ENCODE assay signal across 9 mouse cellular contexts in the genomic region with DNA sequence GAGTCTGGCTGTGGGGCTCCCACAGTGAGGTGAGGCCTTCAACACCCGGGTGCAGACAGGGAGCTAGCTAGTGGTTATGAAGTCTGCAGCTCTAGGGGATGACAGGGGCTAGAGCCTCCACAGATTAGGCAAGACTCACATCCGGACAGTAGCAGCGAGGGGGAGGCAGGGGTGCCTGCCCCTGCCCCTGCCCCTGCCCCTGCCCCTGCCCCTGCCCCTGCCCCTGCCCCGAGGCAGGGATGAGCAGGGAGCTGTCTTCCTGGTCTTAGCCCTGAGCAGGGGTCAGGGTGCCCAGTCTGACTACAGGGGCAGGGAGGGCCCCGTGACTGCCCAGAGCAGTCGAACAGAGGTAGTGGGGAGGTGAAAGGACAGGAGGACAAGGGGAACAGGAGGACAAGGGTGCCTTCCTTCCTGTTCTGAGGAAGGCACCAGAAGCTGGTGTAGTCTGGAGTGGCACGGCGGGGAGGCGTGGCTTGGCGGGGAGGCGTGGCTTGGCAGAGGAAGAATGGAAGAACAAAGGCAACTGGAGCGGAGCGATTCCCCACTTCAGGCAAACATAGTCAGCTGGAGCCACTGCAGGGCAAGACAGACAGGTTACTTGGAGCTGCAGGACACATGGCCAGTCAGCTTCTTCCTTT. TPM values are rescaled to one million over a fixed set of nuclear protein-coding genes. Genes with fewer than 3 reads are reported as not detected.
DNase-seq lines count a peak whose midpoint lies in the region; ATAC-seq and TF ChIP-seq lines count a peak whose summit lies in the region.
"Had no signal": no experiment of that assay in that cellular context is flagged by ENCODE, and none has a peak within 500 bp of the region (broad histone marks: within the 10 kb centered on the region; RNA-seq: fewer than 3 reads in every experiment).

No protein-coding gene starts in this region.

- WGBS in heart, adult 2 months: 35% methylated on average over 13 of the region's 13 CpGs
- 13% methylated on average over 13 of the region's 13 CpGs for WGBS in limb, embryonic 12.5 days
- WGBS in midbrain, embryonic 11.5 days: 9% methylated on average over 13 of the region's 13 CpGs

- POLR2A ChIA-PET in Patski (lab: Charles Lee): no interaction called here

- in situ Hi-C loops in Patski (cut with MboI; ENCODE audit: low pct_unique_long_range_greater_than_20kb): no loop called here

- intact Hi-C loops in heart, adult 2 months (cut with DNase I): no loop called here

- CTCF ChIA-PET in Patski (lab: Charles Lee): interaction anchor here (1.5 to 1.8 kb wide), 2 partner anchors 10 to 27 kb away, joined by 4 to 6 read pairs; a partner anchor contains a TSS

- no peaks in the 10 kb centered on the region for H3K9me3 ChIP-seq in limb, embryonic 12.5 days
- H3K9me3 ChIP-seq in midbrain, embryonic 11.5 days (ENCODE audit: control insufficient read depth, low read length): no peaks in the 10 kb centered on the region

- no peaks in the 10 kb centered on the region for H3K4me1 ChIP-seq in heart, adult 2 months (ENCODE audit: control insufficient read depth, insufficient read depth, low read length)
- H3K4me1 ChIP-seq in limb, embryonic 12.5 days (replicated peaks): peaks cover 17% of the 10 kb centered on the region
- H3K4me1 ChIP-seq in midbrain, embryonic 11.5 days (ENCODE audit: control insufficient read depth, insufficient read depth, low read length): peaks cover 5% of the 10 kb centered on the region

- peak; percentile 36; the same call in 1 of the 2 replicates for TF ChIP-seq POLR2A in brain, embryonic 14.5 days (IDR thresholded peaks at IDR 0.05; ENCODE audit: borderline replicate concordance, extremely low read depth, insufficient read depth, insufficient read length, poor library complexity, severe bottlenecking)
- no peak for TF ChIP-seq POLR2A in heart, adult 2 months (IDR thresholded peaks at IDR 0.05; ENCODE audit: insufficient read depth, low read depth, low read length)

- H3K27ac ChIP-seq in heart, adult 2 months: no peak overlapping the region
- H3K27ac ChIP-seq in limb, embryonic 12.5 days: 0 out of 2 replicates have a peak overlapping the region, but pooled peaks have one; percentile 35
- no peak overlapping the region for H3K27ac ChIP-seq in midbrain, embryonic 11.5 days (ENCODE audit: low read depth, low read length)

- DNase-seq in Patski (ENCODE audit: low read depth, low spot score): no peak
- DNase-seq in brain, embryonic 14.5 days (ENCODE audit: low read depth): peak; percentile 92
- peak; percentile 55 to 67 for DNase-seq in heart, adult 2 months
- DNase-seq in kidney, adult 18-20 months: peak; percentile 84
- peak; percentile 97 for DNase-seq in midbrain, embryonic 11.5 days (ENCODE audit: low spot score, missing footprints)
- peak; percentile 71 for DNase-seq in right cerebral cortex, postnatal 4 days

- H3K9ac ChIP-seq in heart, adult 2 months (ENCODE audit: low read depth, low read length): no peak overlapping the region
- peak overlapping the region; percentile 52 for H3K9ac ChIP-seq in limb, embryonic 12.5 days (replicated peaks)
- peak overlapping the region; percentile 62 for H3K9ac ChIP-seq in midbrain, embryonic 11.5 days (ENCODE audit: low read length)

- peak overlapping the region; percentile 43 for H3K4me2 ChIP-seq in limb, embryonic 12.5 days
- peak overlapping the region; percentile 30 for H3K4me2 ChIP-seq in midbrain, embryonic 11.5 days

- H3K27me3 ChIP-seq in Patski: peaks cover 6% of the 10 kb centered on the region
- H3K27me3 ChIP-seq in heart, adult 2 months (ENCODE audit: control insufficient read depth, insufficient read depth, low read length): no peaks in the 10 kb centered on the region
- H3K27me3 ChIP-seq in limb, embryonic 12.5 days: no peaks in the 10 kb centered on the region
- no peaks in the 10 kb centered on the region for H3K27me3 ChIP-seq in midbrain, embryonic 11.5 days (ENCODE audit: control insufficient read depth, insufficient read depth, low read length)

- TF ChIP-seq EP300 in heart, adult 2 months (IDR thresholded peaks at IDR 0.05; ENCODE audit: insufficient read depth, low read depth, low read length): no peak

- no peak overlapping the region for H3K4me3 ChIP-seq in heart, adult 2 months
- 0 out of 2 replicates have a peak overlapping the region, but pooled peaks have one; percentile 4 for H3K4me3 ChIP-seq in limb, embryonic 12.5 days (replicated peaks)
- no peak overlapping the region for H3K4me3 ChIP-seq in midbrain, embryonic 11.5 days (ENCODE audit: low read depth, low read length)

- H3K36me3 ChIP-seq in heart, adult 2 months (ENCODE audit: control insufficient read depth, insufficient read depth, low read length): no peaks in the 10 kb centered on the region
- H3K36me3 ChIP-seq in limb, embryonic 12.5 days: no peaks in the 10 kb centered on the region
- no peaks in the 10 kb centered on the region for H3K36me3 ChIP-seq in midbrain, embryonic 11.5 days (ENCODE audit: control insufficient read depth, insufficient read depth, low read length)

- no peaks in the 10 kb centered on the region for H3K79me2 ChIP-seq in heart, adult 2 months (replicated peaks; ENCODE audit: control insufficient read depth, insufficient read depth, low read length)

- peak; percentile 20 for ATAC-seq in Patski
- ATAC-seq in limb, embryonic 12.5 days (ENCODE audit: insufficient number of reproducible peaks, insufficient read depth, low FRiP score, low TSS enrichment, low read depth): 0 out of 2 replicates have a peak, but pooled peaks have one; percentile 19
- ATAC-seq in midbrain, embryonic 11.5 days (ENCODE audit: low FRiP score): peak; percentile 79
- ATAC-seq in activated CD4-positive, CD25-positive, alpha-beta regulatory T cell, adult 4 months: no peak

- TF ChIP-seq CTCF in Patski (IDR thresholded peaks at IDR 0.05): no peak
- TF ChIP-seq CTCF in brain, embryonic 14.5 days (IDR thresholded peaks at IDR 0.05; ENCODE audit: borderline replicate concordance, extremely low read depth, insufficient read depth, insufficient read length): no peak
- TF ChIP-seq CTCF in heart, adult 2 months (IDR thresholded peaks at IDR 0.05): no peak

RNA-seq across cellular contexts. Expression of a gene that starts 3.0 kb away (rescaled TPM):
- not detected for polyA plus RNA-seq in Patski (2021)
- polyA plus RNA-seq in brain, embryonic 14.5 days (2012; rRNA removed): not detected in 2 replicates
- not detected for total RNA-seq in heart, adult 2 months (2021)
- polyA plus RNA-seq in heart, adult 2 months (2012; rRNA removed): not detected in 2 replicates
- polyA plus RNA-seq in limb, embryonic 12.5 days (2016; fragmentation: Nextera tagmentation; extraction: Ambion mirVana): not detected in 2 replicates
- not detected in 2 replicates for polyA plus RNA-seq in midbrain, embryonic 11.5 days (2014; fragmentation: Nextera tagmentation; extraction: Ambion mirVana)
- polyA plus RNA-seq in activated CD4-positive, CD25-positive, alpha-beta regulatory T cell, adult 4 months (2017; shearing (Covaris generic)): not detected
- total RNA-seq: gastrocnemius, postnatal 36 days had no signal

RNA-seq across cellular contexts. Expression of a gene that starts 24.9 kb away (rescaled TPM):
- polyA plus RNA-seq in Patski (2021): 24.0 TPM
- 33.8 and 56.9 TPM in 2 replicates for polyA plus RNA-seq in brain, embryonic 14.5 days (2012; rRNA removed)
- total RNA-seq in heart, adult 2 months (2021): 10 to 100 TPM in 1 of 2 experiments, 1 to 10 TPM in 1; 8.6 to 10.9 TPM
- 27.9 and 38.7 TPM in 2 replicates for polyA plus RNA-seq in heart, adult 2 months (2012; rRNA removed)
- 91.5 and 91.9 TPM in 2 replicates for polyA plus RNA-seq in limb, embryonic 12.5 days (2016; fragmentation: Nextera tagmentation; extraction: Ambion mirVana)
- polyA plus RNA-seq in midbrain, embryonic 11.5 days (2014; fragmentation: Nextera tagmentation; extraction: Ambion mirVana): 74.4 and 82.7 TPM in 2 replicates
- 10 to 100 TPM; 16.5 to 17.5 TPM for polyA plus RNA-seq in activated CD4-positive, CD25-positive, alpha-beta regulatory T cell, adult 4 months (2017; shearing (Covaris generic))

RNA-seq across cellular contexts. Expression of a gene that starts 26.8 kb away (rescaled TPM):
- 70.4 TPM for polyA plus RNA-seq in Patski (2021)
- polyA plus RNA-seq in brain, embryonic 14.5 days (2012; rRNA removed): 5.2 and 7.6 TPM in 2 replicates
- total RNA-seq in heart, adult 2 months (2021): 10 to 100 TPM; 26.4 to 26.8 TPM
- polyA plus RNA-seq in heart, adult 2 months (2012; rRNA removed): 21.5 and 26.2 TPM in 2 replicates
- 7.0 and 7.7 TPM in 2 replicates for polyA plus RNA-seq in limb, embryonic 12.5 days (2016; fragmentation: Nextera tagmentation; extraction: Ambion mirVana)
- 3.9 and 4.0 TPM in 2 replicates for polyA plus RNA-seq in midbrain, embryonic 11.5 days (2014; fragmentation: Nextera tagmentation; extraction: Ambion mirVana)
- 10 to 100 TPM; 48.8 to 56.7 TPM for polyA plus RNA-seq in activated CD4-positive, CD25-positive, alpha-beta regulatory T cell, adult 4 months (2017; shearing (Covaris generic))

RNA-seq across cellular contexts. Expression of a gene that starts 57.4 kb away (rescaled TPM):
- polyA plus RNA-seq in Patski (2021): 55.2 TPM
- polyA plus RNA-seq in brain, embryonic 14.5 days (2012; rRNA removed): 24.6 and 38.8 TPM in 2 replicates
- total RNA-seq in heart, adult 2 months (2021): 10 to 100 TPM; 21.3 to 24.2 TPM
- polyA plus RNA-seq in heart, adult 2 months (2012; rRNA removed): 17.1 and 23.1 TPM in 2 replicates
- 25.1 and 28.0 TPM in 2 replicates for polyA plus RNA-seq in limb, embryonic 12.5 days (2016; fragmentation: Nextera tagmentation; extraction: Ambion mirVana)
- 18.6 and 23.1 TPM in 2 replicates for polyA plus RNA-seq in midbrain, embryonic 11.5 days (2014; fragmentation: Nextera tagmentation; extraction: Ambion mirVana)
- polyA plus RNA-seq in activated CD4-positive, CD25-positive, alpha-beta regulatory T cell, adult 4 months (2017; shearing (Covaris generic)): 10 to 100 TPM; 12.2 to 15.7 TPM
